Mouse (Mus musculus) liver, postnatal 0 days (tissue): ENCODE measurements around the gene Cct8.

ENCODE experiments used
- CTCF ChIP-seq: sonication (generic); IDR thresholded peaks from 2 replicates; pipeline ENCODE4 v1.5.1; 2016; ENCODE audit warnings: antibody characterized with exemption, low read depth
- EP300 ChIP-seq: IDR thresholded peaks from 2 replicates; pipeline ENCODE4 v1.6.1; 2016; ENCODE audit warnings: antibody characterized with exemption, low read depth, mild to moderate bottlenecking

GRCm38 (mm10) chr16:87524228-87524627 lies 28.6 kb upstream of the Cct8 start:
- TF ChIP-seq CTCF (no peak), EP300 (peak; percentile 52; the same call in 1 of the 2 replicates)
